Mouse (Mus musculus) thymus, adult 2 months (tissue): ENCODE measurements at regions not wholly inside any gene's neighbourhood (a gene's known extent, or its start where the extent isn't known, plus 50 kb on each side); places are given as distances from the start of the nearest gene placed in this dataset.

Experiments used
- DNase-seq: peaks from one replicate; pipeline ENCODE4 v3.0.0; 2021
- H3K27ac ChIP-seq: fragments of 200-500 bp; 2 replicates; pipeline ENCODE4 v1.5.1; 2012; ENCODE audit warnings: low read length, control low read depth; ENCODE audit not compliant: control insufficient read depth, insufficient read depth
- H3K27me3 ChIP-seq: fragments of 200-500 bp; 2 replicates; pipeline ENCODE4 v1.6.1; 2012; ENCODE audit warnings: mild to moderate bottlenecking, low read length, moderate library complexity, mixed read lengths; ENCODE audit not compliant: control insufficient read depth, insufficient read depth
- H3K36me3 ChIP-seq: fragments of 200-500 bp; 2 replicates; pipeline ENCODE4 v1.6.1; 2012; ENCODE audit warnings: mild to moderate bottlenecking, low read length, moderate library complexity; ENCODE audit not compliant: control insufficient read depth, insufficient read depth
- H3K4me1 ChIP-seq: fragments of 200-500 bp; replicated peaks from 2 replicates; pipeline ENCODE4 v1.6.1; 2012; ENCODE audit warnings: low read length; ENCODE audit not compliant: control insufficient read depth, insufficient read depth
- H3K4me3 ChIP-seq: fragments of 200-500 bp; 2 replicates; pipeline ENCODE4 v1.5.1; 2012; ENCODE audit warnings: mild to moderate bottlenecking, low read length, control low read depth, moderate library complexity; ENCODE audit not compliant: control insufficient read depth, insufficient read depth
- CTCF ChIP-seq: fragments of 200-500 bp; IDR thresholded peaks from 2 replicates; pipeline ENCODE4 v1.5.1; 2012; ENCODE audit warnings: mild to moderate bottlenecking, control low read depth, low read length, moderate library complexity, borderline replicate concordance; ENCODE audit not compliant: control insufficient read depth, poor library complexity, insufficient read depth; ENCODE audit errors: extremely low read depth
- POLR2A ChIP-seq: fragments of 200-500 bp; IDR thresholded peaks from 2 replicates; pipeline ENCODE4 v1.6.1; 2012; ENCODE audit warnings: mild to moderate bottlenecking, low read length, control low read depth, moderate library complexity; ENCODE audit not compliant: control insufficient read depth, poor library complexity, insufficient read depth; ENCODE audit errors: extremely low read depth
- WGBS: fragments of 180-500 bp; shearing (Covaris S2); methylation state at CpG from one replicate; pipeline ENCODE4 v1.1.7; 2018; 5-methylcytosine and 5-hydroxymethylcytosine counted together

DNA sequence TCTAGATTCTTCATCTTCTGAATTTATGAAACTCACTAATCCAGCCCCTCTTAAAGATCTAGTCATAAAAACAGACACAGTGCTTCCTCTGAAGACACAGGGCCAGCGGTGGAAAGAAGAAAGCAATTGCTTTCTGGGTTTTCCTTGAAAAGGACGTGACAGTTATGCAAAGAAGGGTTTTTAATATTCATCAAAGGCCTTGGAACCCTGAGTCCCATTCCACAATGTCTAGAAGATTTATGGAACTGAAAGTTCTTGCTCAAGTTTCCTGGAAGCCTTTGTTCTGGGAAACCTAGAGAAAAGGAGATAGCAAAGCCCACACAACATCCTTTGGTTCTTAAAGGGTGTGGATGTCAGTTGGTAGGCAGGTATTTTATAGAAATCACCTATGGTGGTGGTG is 346.0 kb downstream of the Gm45692 start:
- H3K4me1 ChIP-seq = no peaks in the 10 kb centered on the region
- H3K27ac ChIP-seq = no peak overlapping the region
- TF ChIP-seq CTCF (no peak), POLR2A (no peak)
- no peaks in the 10 kb centered on the region for H3K27me3 ChIP-seq
- WGBS = 48% methylated on average over 2 of the region's 2 CpGs
- H3K4me3 ChIP-seq = no peak overlapping the region
- no peak for DNase-seq
- no peaks in the 10 kb centered on the region for H3K36me3 ChIP-seq

- Histone ChIP-seq H3K36me3 (no peaks in the 10 kb centered on the region), H3K27me3 (no peaks in the 10 kb centered on the region), H3K4me1 (no peaks in the 10 kb centered on the region), H3K4me3 (no peak overlapping the region), H3K27ac (no peak overlapping the region)
- DNase-seq = no peak
- WGBS = 74% methylated on average over 2 of the region's 2 CpGs
- no peak for TF ChIP-seq CTCF
- no peak for TF ChIP-seq POLR2A
Measured at GRCm38 (mm10) chr8:26468441-26468840, 349.1 kb downstream of the Gm45692 start.

GRCm38 (mm10) chr8:26469705-26470104 is 350.4 kb downstream of the Gm45692 start:
- TF ChIP-seq CTCF (no peak), POLR2A (no peak)
- DNase-seq = no peak
- no peaks in the 10 kb centered on the region for H3K4me1 ChIP-seq
- H3K27me3 ChIP-seq = no peaks in the 10 kb centered on the region
- 51% methylated on average over 6 of the region's 6 CpGs for WGBS
- no peaks in the 10 kb centered on the region for H3K36me3 ChIP-seq
- H3K4me3 ChIP-seq = no peak overlapping the region
- no peak overlapping the region for H3K27ac ChIP-seq

DNA sequence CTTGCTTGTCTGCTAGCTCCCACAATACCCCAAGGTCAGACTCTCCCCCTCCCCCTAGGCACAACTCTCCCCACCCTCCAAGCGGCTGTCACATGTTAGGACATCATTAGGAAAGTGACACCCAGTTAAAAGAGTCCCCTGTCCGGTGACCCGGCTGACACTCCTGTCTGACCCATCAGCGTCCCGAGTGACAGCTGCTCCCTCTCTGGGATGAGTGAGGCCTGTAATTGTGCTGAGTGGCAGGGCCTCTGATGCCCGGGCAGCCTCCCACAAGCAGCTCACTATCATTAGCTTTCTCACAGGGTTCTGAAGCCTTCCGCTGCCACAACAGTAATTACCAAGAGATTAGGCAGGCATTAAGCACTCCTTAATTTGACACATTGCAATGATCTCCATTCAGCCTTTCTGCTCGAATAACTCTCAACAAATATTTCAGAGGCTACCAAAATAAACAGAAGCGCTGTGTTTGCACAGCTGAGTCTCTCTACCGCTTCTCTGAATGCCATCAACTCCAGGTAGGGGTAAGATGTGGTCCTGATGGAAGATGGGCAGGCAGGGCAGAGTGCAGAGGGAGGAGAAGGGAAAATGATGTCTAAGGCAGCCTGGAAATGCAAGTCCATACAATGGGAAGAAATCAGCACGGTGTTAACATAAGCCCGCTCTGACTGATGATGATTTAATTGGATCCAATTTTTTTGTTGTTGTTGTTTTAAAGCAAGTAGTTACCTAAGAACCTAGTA is 352.6 kb downstream of the Gm45692 start:
- Histone ChIP-seq H3K27ac (no peak overlapping the region), H3K27me3 (no peaks in the 10 kb centered on the region), H3K36me3 (no peaks in the 10 kb centered on the region), H3K4me3 (no peak overlapping the region), H3K4me1 (no peaks in the 10 kb centered on the region)
- DNase-seq = no peak
- 92% methylated on average over 12 of the region's 12 CpGs for WGBS
- TF ChIP-seq CTCF = no peak
- no peak for TF ChIP-seq POLR2A

GRCm38 (mm10) chr8:26484749-26485148 is 365.4 kb downstream of the Gm45692 start:
- WGBS = 92% methylated on average over 5 of the region's 5 CpGs
- TF ChIP-seq POLR2A = no peak
- no peak for TF ChIP-seq CTCF
- H3K27ac ChIP-seq = no peak overlapping the region
- H3K4me1 ChIP-seq = no peaks in the 10 kb centered on the region
- no peaks in the 10 kb centered on the region for H3K27me3 ChIP-seq
- H3K4me3 ChIP-seq = no peak overlapping the region
- DNase-seq = no peak
- H3K36me3 ChIP-seq = no peaks in the 10 kb centered on the region

- WGBS = 84% methylated on average over 7 of the region's 7 CpGs
- H3K27me3 ChIP-seq = no peaks in the 10 kb centered on the region
- DNase-seq = no peak
- H3K4me3 ChIP-seq = no peak overlapping the region
- TF ChIP-seq CTCF (no peak), POLR2A (no peak)
- H3K4me1 ChIP-seq = no peaks in the 10 kb centered on the region
- no peaks in the 10 kb centered on the region for H3K36me3 ChIP-seq
- H3K27ac ChIP-seq = no peak overlapping the region
Measured at GRCm38 (mm10) chr8:26487866-26488265, 368.5 kb downstream of the Gm45692 start.

DNA sequence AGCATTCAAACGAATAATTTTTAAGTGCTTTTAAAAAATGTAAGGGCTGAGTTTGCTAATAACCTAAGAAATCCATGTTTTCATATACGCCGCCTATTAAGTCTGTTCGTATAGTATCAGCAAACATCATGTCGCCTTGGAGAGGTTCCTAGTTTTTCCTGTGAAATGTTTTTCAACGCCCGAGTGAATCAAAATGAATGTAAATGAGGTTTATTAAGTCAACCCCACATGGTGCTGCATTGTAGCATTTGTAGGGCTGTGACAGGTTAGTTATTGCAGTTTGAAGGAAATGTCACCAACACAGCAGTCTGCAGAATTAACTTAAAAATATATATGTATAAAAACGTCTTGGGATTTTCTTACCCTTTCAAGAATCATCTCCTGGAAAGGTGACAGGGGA is 369.3 kb downstream of the Gm45692 start:
- WGBS = 91% methylated on average over 8 of the region's 8 CpGs
- H3K36me3 ChIP-seq = no peaks in the 10 kb centered on the region

More for the DNA sequence above, 369.3 kb downstream of the Gm45692 start:
- H3K4me1 ChIP-seq = no peaks in the 10 kb centered on the region
- no peaks in the 10 kb centered on the region for H3K27me3 ChIP-seq
- no peak for DNase-seq
- H3K27ac ChIP-seq = no peak overlapping the region
- no peak overlapping the region for H3K4me3 ChIP-seq
- no peak for TF ChIP-seq POLR2A
- TF ChIP-seq CTCF = no peak
